Mouse (Mus musculus) intestine, embryonic 15.5 days (tissue): Measurements from ENCODE around the gene Mtch2. TPM values are rescaled to one million over a fixed set of nuclear protein-coding genes. Genes with fewer than 3 reads are reported as not detected.

Experiments used
- ATAC-seq: fragments of 200-750 bp; cut with Nextera tagmentation; 2 replicates; pipeline ENCODE4 v1.8.0; 2017; ENCODE audit warnings: moderate TSS enrichment, moderate library complexity
- H3K27ac ChIP-seq: fragments of 300-500 bp; sonication (generic); 2 replicates; pipeline ENCODE4 v1.5.1; 2015; ENCODE audit warnings: mild to moderate bottlenecking, inconsistent platforms
- H3K27me3 ChIP-seq: fragments of 300-500 bp; sonication (generic); replicated peaks from 2 replicates; pipeline ENCODE4 v1.6.1; 2015; ENCODE audit warnings: inconsistent platforms
- H3K36me3 ChIP-seq: fragments of 300-500 bp; sonication (generic); 2 replicates; pipeline ENCODE4 v1.6.1; 2015; ENCODE audit warnings: inconsistent platforms
- H3K4me1 ChIP-seq: fragments of 300-500 bp; sonication (generic); replicated peaks from 2 replicates; pipeline ENCODE4 v1.6.1; 2015; ENCODE audit warnings: inconsistent platforms
- H3K4me2 ChIP-seq: fragments of 300-500 bp; sonication (generic); replicated peaks from 2 replicates; pipeline ENCODE4 v1.6.1; 2015; ENCODE audit warnings: mild to moderate bottlenecking, inconsistent platforms
- H3K4me3 ChIP-seq: fragments of 300-500 bp; sonication (generic); replicated peaks from 2 replicates; pipeline ENCODE4 v1.5.1; 2015; ENCODE audit warnings: inconsistent platforms
- H3K9ac ChIP-seq: fragments of 300-500 bp; sonication (generic); 2 replicates; pipeline ENCODE4 v1.6.1; 2015; ENCODE audit warnings: inconsistent platforms
- H3K9me3 ChIP-seq: fragments of 300-500 bp; sonication (generic); 2 replicates; pipeline ENCODE4 v1.6.1; 2016; ENCODE audit warnings: inconsistent platforms
- WGBS: fragments of 180-500 bp; shearing (Covaris S2); methylation state at CpG from one replicate; pipeline ENCODE4 v1.1.7; 2015; 5-methylcytosine and 5-hydroxymethylcytosine counted together
- polyA plus RNA-seq: library from polyadenylated mRNA; unstranded; fragments of >200 nt; fragmentation: Nextera tagmentation; extraction: Ambion mirVana; gene quantifications from 2 replicates; pipeline ENCODE4 v1.2.1, GENCODE M21; 2015

Gene Mtch2
- polyA plus RNA-seq, 1 experiment from 2014 or later = 332 TPM

GRCm38 (mm10) chr2:90870136-90870601, 23.2 kb downstream of the Mtch2 start:
- Histone ChIP-seq H3K4me2 (no peak overlapping the region), H3K9me3 (no peaks in the 10 kb centered on the region), H3K4me3 (no peak overlapping the region), H3K36me3 (peaks cover 14% of the 10 kb centered on the region), H3K27ac (peak overlapping the region; percentile 52), H3K9ac (0 out of 2 replicates have a peak overlapping the region, but pooled peaks have one; percentile 20), H3K27me3 (no peaks in the 10 kb centered on the region), H3K4me1 (peaks cover 13% of the 10 kb centered on the region)
- WGBS = 11% methylated on average over 4 of the region's 4 CpGs
- ATAC-seq = peak; percentile 69

GRCm38 (mm10) chr2:90871180-90871961, 24.4 kb downstream of the Mtch2 start:
- Histone ChIP-seq H3K36me3 (peaks cover 5% of the 10 kb centered on the region; the same call in 1 of the 2 replicates), H3K4me2 (no peak overlapping the region), H3K9ac (no peak overlapping the region), H3K27ac (no peak overlapping the region), H3K4me1 (peaks cover 13% of the 10 kb centered on the region), H3K27me3 (no peaks in the 10 kb centered on the region), H3K9me3 (no peaks in the 10 kb centered on the region), H3K4me3 (no peak overlapping the region)
- ATAC-seq = no peak
- WGBS = 69% methylated on average over 8 of the region's 8 CpGs

GRCm38 (mm10) chr2:90874025-90874424, 27.1 kb downstream of the Mtch2 start:
- Histone ChIP-seq H3K27ac (no peak overlapping the region), H3K9me3 (no peaks in the 10 kb centered on the region), H3K27me3 (no peaks in the 10 kb centered on the region), H3K9ac (no peak overlapping the region), H3K36me3 (no peaks in the 10 kb centered on the region), H3K4me1 (peaks cover 13% of the 10 kb centered on the region), H3K4me2 (no peak overlapping the region), H3K4me3 (no peak overlapping the region)
- ATAC-seq = no peak
- WGBS = 82% methylated on average over 1 of the region's 1 CpGs

GRCm38 (mm10) chr2:90875239-90875638, 28.3 kb downstream of the Mtch2 start:
- H3K9ac ChIP-seq = no peak overlapping the region
- no peak overlapping the region for H3K4me3 ChIP-seq
- no peaks in the 10 kb centered on the region for H3K36me3 ChIP-seq
- no peaks in the 10 kb centered on the region for H3K9me3 ChIP-seq
- ATAC-seq = no peak
- H3K27me3 ChIP-seq = no peaks in the 10 kb centered on the region
- peaks cover 6% of the 10 kb centered on the region; the same call in 1 of the 2 replicates for H3K4me1 ChIP-seq
- no peak overlapping the region for H3K4me2 ChIP-seq
- WGBS = 70% methylated on average over 2 of the region's 2 CpGs
- no peak overlapping the region for H3K27ac ChIP-seq

- no peak overlapping the region for H3K27ac ChIP-seq
- WGBS = 49% methylated on average over 5 of the region's 5 CpGs
These were observed 30.8 kb downstream of the Mtch2 start for GRCm38 (mm10) chr2:90877584-90878259.

GRCm38 (mm10) chr2:90879419-90879818, 32.5 kb downstream of the Mtch2 start:
- no peaks in the 10 kb centered on the region for H3K4me1 ChIP-seq
- no peaks in the 10 kb centered on the region for H3K36me3 ChIP-seq
- no peak overlapping the region for H3K4me3 ChIP-seq
- no peak for ATAC-seq
- H3K9ac ChIP-seq = no peak overlapping the region
- no peak overlapping the region for H3K4me2 ChIP-seq
- no peaks in the 10 kb centered on the region for H3K9me3 ChIP-seq
- no peaks in the 10 kb centered on the region for H3K27me3 ChIP-seq
- no peak overlapping the region for H3K27ac ChIP-seq

More at GRCm38 (mm10) chr2:90877584-90878259, 30.8 kb downstream of the Mtch2 start:
- no peaks in the 10 kb centered on the region for H3K9me3 ChIP-seq
- no peak overlapping the region for H3K4me3 ChIP-seq
- H3K4me2 ChIP-seq = no peak overlapping the region
- H3K36me3 ChIP-seq = no peaks in the 10 kb centered on the region
- no peaks in the 10 kb centered on the region for H3K4me1 ChIP-seq
- H3K27me3 ChIP-seq = no peaks in the 10 kb centered on the region
- no peak for ATAC-seq
- no peak overlapping the region for H3K9ac ChIP-seq

GRCm38 (mm10) chr2:90880144-90880785, 33.3 kb downstream of the Mtch2 start:
- H3K4me1 ChIP-seq = peaks cover under 1% of the 10 kb centered on the region; the same call in 1 of the 2 replicates
- H3K4me2 ChIP-seq = no peak overlapping the region
- H3K4me3 ChIP-seq = no peak overlapping the region
- ATAC-seq = no peak
- WGBS = 42% methylated on average over 6 of the region's 6 CpGs
- H3K27ac ChIP-seq = no peak overlapping the region
- H3K9ac ChIP-seq = no peak overlapping the region
- H3K36me3 ChIP-seq = no peaks in the 10 kb centered on the region
- 0 out of 2 replicates have a peak, but pooled peaks cover 2% of the 10 kb centered on the region for H3K27me3 ChIP-seq
- H3K9me3 ChIP-seq = no peaks in the 10 kb centered on the region

- H3K27me3 ChIP-seq = peaks cover 17% of the 10 kb centered on the region
- no peak overlapping the region for H3K27ac ChIP-seq
- ATAC-seq = no peak
- peaks cover 9% of the 10 kb centered on the region for H3K4me1 ChIP-seq
- H3K9me3 ChIP-seq = no peaks in the 10 kb centered on the region
- no peak overlapping the region for H3K9ac ChIP-seq
- H3K4me3 ChIP-seq = no peak overlapping the region
- no peaks in the 10 kb centered on the region for H3K36me3 ChIP-seq
- H3K4me2 ChIP-seq = no peak overlapping the region
- 78% methylated on average over 2 of the region's 2 CpGs for WGBS
These were observed 34.9 kb downstream of the Mtch2 start for GRCm38 (mm10) chr2:90881824-90882223.

GRCm38 (mm10) chr2:90885218-90886041, 38.5 kb downstream of the Mtch2 start, which contains the start of gene C1qtnf4:
C1qtnf4 (plus strand) TSS chr2:90885860.
- 2% methylated on average over 45 of the region's 45 CpGs for WGBS
- Histone ChIP-seq H3K27me3 (peaks cover 41% of the 10 kb centered on the region), H3K4me3 (peak within 1 kb of the TSS; percentile 49), H3K27ac (no peak within 1 kb of the TSS), H3K9me3 (no peaks in the 10 kb centered on the region), H3K36me3 (no peaks in the 10 kb centered on the region), H3K9ac (peak within 1 kb of the TSS; percentile 52), H3K4me1 (peaks cover 16% of the 10 kb centered on the region), H3K4me2 (peak within 1 kb of the TSS; percentile 95)
- ATAC-seq = 0 out of 2 replicates have a peak, but pooled peaks have one; percentile 24

- WGBS = 36% methylated on average over 6 of the region's 6 CpGs
These were observed 39.5 kb downstream of the Mtch2 start for GRCm38 (mm10) chr2:90886436-90886835.

GRCm38 (mm10) chr2:90887627-90888026, 40.7 kb downstream of the Mtch2 start:
- Histone ChIP-seq H3K27ac (no peak overlapping the region), H3K27me3 (peaks cover 41% of the 10 kb centered on the region), H3K4me2 (no peak overlapping the region), H3K9ac (no peak overlapping the region), H3K4me1 (peaks cover 17% of the 10 kb centered on the region), H3K9me3 (no peaks in the 10 kb centered on the region), H3K4me3 (no peak overlapping the region), H3K36me3 (no peaks in the 10 kb centered on the region)
- 67% methylated on average over 5 of the region's 5 CpGs for WGBS
- ATAC-seq = no peak

More at GRCm38 (mm10) chr2:90886436-90886835, 39.5 kb downstream of the Mtch2 start:
- peaks cover 17% of the 10 kb centered on the region for H3K4me1 ChIP-seq
- peaks cover 41% of the 10 kb centered on the region for H3K27me3 ChIP-seq
- ATAC-seq = no peak
- H3K4me2 ChIP-seq = peak overlapping the region; percentile 95
- H3K9me3 ChIP-seq = no peaks in the 10 kb centered on the region
- H3K36me3 ChIP-seq = no peaks in the 10 kb centered on the region
- H3K9ac ChIP-seq = no peak overlapping the region
- H3K4me3 ChIP-seq = peak overlapping the region; percentile 49; the same call in 1 of the 2 replicates
- no peak overlapping the region for H3K27ac ChIP-seq
